Comparison of ENCODE assay signal across 16 mouse cellular contexts in genomic region chr1:152724286-152724685, GRCm38 (mm10). TPM values are rescaled to one million over a fixed set of nuclear protein-coding genes. Genes with fewer than 3 reads are reported as not detected.
DNase-seq lines count a peak whose midpoint lies in the region; ATAC-seq and TF ChIP-seq lines count a peak whose summit lies in the region.
"Had no signal": no experiment of that assay in that cellular context is flagged by ENCODE, and none has a peak within 500 bp of the region (broad histone marks: within the 10 kb centered on the region; RNA-seq: fewer than 3 reads in every experiment).

No protein-coding gene starts in this region.

- TF ChIP-seq POLR2A in CH12.LX (IDR thresholded peaks at IDR 0.05; ENCODE audit: low read depth, low read length) = no peak

- H3K4me1 ChIP-seq in liver, embryonic 14.5 days (replicated peaks; ENCODE audit: control insufficient read depth in 2 of 2, insufficient read depth in 2 of 2, low read length in 1 of 2) = peaks cover 0 to 3% of the 10 kb centered on the region in 2 experiments; a peak in 2 of 4 replicates
- no peaks in the 10 kb centered on the region; the same call in 1 of the 2 replicates for H3K4me1 ChIP-seq in liver, embryonic 11.5 days (replicated peaks; ENCODE audit: control insufficient read depth, insufficient read depth, low read length)
- peaks cover 0 to 17% of the 10 kb centered on the region in 2 experiments; a peak in 2 of 4 replicates for H3K4me1 ChIP-seq in CH12.LX (ENCODE audit: control insufficient read depth in 1 of 2, insufficient read depth in 2 of 2)
- H3K4me1 ChIP-seq: neural tube, embryonic 13.5 days had no signal

- DNase-seq in liver, embryonic 14.5 days (ENCODE audit: low read depth in 3 of 3, low spot score in 3 of 3) = peak in 2 of 3 experiments; percentile 13 to 36
- DNase-seq in liver, embryonic 11.5 days (ENCODE audit: low spot score) = no peak
- peak; percentile 30 for DNase-seq in CH12.LX (ENCODE audit: extremely low read depth)
- DNase-seq in NIH3T3 (ENCODE audit: low read depth) = peak; percentile 34
- no peak for DNase-seq in right cerebral cortex, postnatal 36 days (ENCODE audit: low spot score in 2 of 2)
- DNase-seq: adrenal gland, postnatal 14 days; heart, postnatal 14 days; kidney, adult 18-20 months had no signal

- H3K9me3 ChIP-seq in liver, embryonic 14.5 days (ENCODE audit: control insufficient read depth, low read length) = no peaks in the 10 kb centered on the region
- H3K9me3 ChIP-seq in liver, embryonic 11.5 days (ENCODE audit: control insufficient read depth, low read length) = no peaks in the 10 kb centered on the region
- H3K9me3 ChIP-seq in CH12.LX (replicated peaks; ENCODE audit: low read length) = no peaks in the 10 kb centered on the region
- H3K9me3 ChIP-seq: embryonic facial prominence, embryonic 13.5 days; neural tube, embryonic 13.5 days had no signal

- H3K9ac ChIP-seq in liver, embryonic 14.5 days (replicated peaks) = no peak overlapping the region
- H3K9ac ChIP-seq in liver, embryonic 11.5 days (ENCODE audit: low read depth, low read length) = no peak overlapping the region
- no peak overlapping the region for H3K9ac ChIP-seq in CH12.LX (ENCODE audit: insufficient read depth, low read depth)
- H3K9ac ChIP-seq: embryonic facial prominence, embryonic 13.5 days; neural tube, embryonic 13.5 days had no signal

- TF ChIP-seq RAD21 in CH12.LX (IDR thresholded peaks at IDR 0.05; ENCODE audit: low read depth, low read length) = peak; percentile 72

- no peak overlapping the region for H3K4me2 ChIP-seq in liver, embryonic 14.5 days (ENCODE audit: low read depth)
- H3K4me2 ChIP-seq in liver, embryonic 11.5 days = no peak overlapping the region
- no peak overlapping the region for H3K4me2 ChIP-seq in CH12.LX (ENCODE audit: insufficient read depth, low read depth, poor library complexity, severe bottlenecking)
- H3K4me2 ChIP-seq: embryonic facial prominence, embryonic 13.5 days; neural tube, embryonic 13.5 days had no signal

- peak; percentile 47; the same call in 1 of the 2 replicates for TF ChIP-seq CTCF in liver, embryonic 14.5 days (IDR thresholded peaks at IDR 0.05; ENCODE audit: low read depth)
- TF ChIP-seq CTCF in CH12.LX (conservative IDR thresholded peaks at IDR 0.05 in 1 of 2, IDR thresholded peaks at IDR 0.05 in 1 of 2; ENCODE audit: low read depth in 2 of 2, low read length in 2 of 2) = peak; percentile 30 to 73; a peak in 2 of 4 replicates

- H3K27me3 ChIP-seq in liver, embryonic 14.5 days (ENCODE audit: control insufficient read depth, insufficient read depth, low read length) = no peaks in the 10 kb centered on the region
- H3K27me3 ChIP-seq in liver, embryonic 11.5 days (replicated peaks; ENCODE audit: control insufficient read depth, insufficient read depth, low read length) = no peaks in the 10 kb centered on the region
- no peaks in the 10 kb centered on the region for H3K27me3 ChIP-seq in CH12.LX (replicated peaks)
- H3K27me3 ChIP-seq: embryonic facial prominence, embryonic 13.5 days; neural tube, embryonic 13.5 days had no signal

- no peak for ATAC-seq in liver, embryonic 14.5 days (ENCODE audit: insufficient read depth)
- ATAC-seq in liver, embryonic 11.5 days (replicated peaks; ENCODE audit: low FRiP score) = no peak
- ATAC-seq in megakaryocyte progenitor cell, adult 5-6 weeks (replicated peaks; ENCODE audit: poor library complexity) = peak; percentile 78
- ATAC-seq in inflammation-experienced regulatory T-cells, adult 6 months = no peak

- no peak for TF ChIP-seq EP300 in liver, embryonic 14.5 days (IDR thresholded peaks at IDR 0.05; ENCODE audit: low read depth)
- no peak for TF ChIP-seq EP300 in CH12.LX (IDR thresholded peaks at IDR 0.05; ENCODE audit: low read length)

- H3K27ac ChIP-seq in liver, embryonic 14.5 days = no peak overlapping the region
- H3K27ac ChIP-seq in liver, embryonic 11.5 days (ENCODE audit: low read depth, low read length) = no peak overlapping the region
- H3K27ac ChIP-seq in CH12.LX (ENCODE audit: insufficient read depth, low read depth) = no peak overlapping the region
- H3K27ac ChIP-seq: embryonic facial prominence, embryonic 13.5 days; neural tube, embryonic 13.5 days had no signal

- H3K36me3 ChIP-seq in liver, embryonic 14.5 days (replicated peaks; ENCODE audit: control insufficient read depth, insufficient read depth, low read depth) = no peaks in the 10 kb centered on the region
- H3K36me3 ChIP-seq in liver, embryonic 11.5 days (ENCODE audit: control insufficient read depth, insufficient read depth, low read length) = no peaks in the 10 kb centered on the region
- no peaks in the 10 kb centered on the region for H3K36me3 ChIP-seq in CH12.LX (replicated peaks in 1 of 2; ENCODE audit: control insufficient read depth in 1 of 2, insufficient read depth in 1 of 2, low read length in 1 of 2)
- H3K36me3 ChIP-seq: embryonic facial prominence, embryonic 13.5 days; neural tube, embryonic 13.5 days had no signal

- H3K4me3 ChIP-seq in liver, embryonic 14.5 days (ENCODE audit: insufficient read depth in 1 of 2, low read depth in 2 of 2, low read length in 2 of 2) = no peak overlapping the region
- H3K4me3 ChIP-seq in liver, embryonic 11.5 days (ENCODE audit: low read depth, low read length) = no peak overlapping the region
- H3K4me3 ChIP-seq in CH12.LX (replicated peaks in 1 of 3; ENCODE audit: low read depth in 2 of 3, low read length in 2 of 3, poor library complexity in 1 of 3) = no peak overlapping the region
- H3K4me3 ChIP-seq: embryonic facial prominence, embryonic 13.5 days; megakaryocyte, embryonic 14.5 days; neural tube, embryonic 13.5 days had no signal

- in situ Hi-C loops in CH12.LX (cut with MboI; ENCODE audit: low pct_ligation_motif_present, low pct_unique_long_range_greater_than_20kb, low sequenced_read_pairs) = no loop called here

- dilution Hi-C loops in CH12.LX (cut with MboI; ENCODE audit: extremely low pct_ligation_motif_present, extremely low pct_unique_long_range_greater_than_20kb, low sequenced_read_pairs) = no loop called here

- no peaks in the 10 kb centered on the region for H3K79me2 ChIP-seq in CH12.LX (replicated peaks; ENCODE audit: control insufficient read depth, extremely low read depth, insufficient read depth, poor library complexity, severe bottlenecking)

TF ChIP-seq in CH12.LX, 34 proteins besides CTCF, POLR2A, EP300 and RAD21:
- TF ChIP-seq ZNF384 (IDR thresholded peaks at IDR 0.05; ENCODE audit: low read depth, low read length) (peak; percentile 85), UBTF (IDR thresholded peaks at IDR 0.05; ENCODE audit: low read depth, low read length) (no peak), SMC3 (IDR thresholded peaks at IDR 0.05; ENCODE audit: low read depth, low read length) (peak; percentile 32; the same call in 1 of the 2 replicates), BHLHE40 (IDR thresholded peaks at IDR 0.05; ENCODE audit: low read depth, low read length) (peak; percentile 56; the same call in 1 of the 2 replicates), JUN (IDR thresholded peaks at IDR 0.05; ENCODE audit: insufficient read depth, low read depth, low read length) (no peak)
TF ChIP-seq in CH12.LX: peak in this region for 3.

RNA-seq across cellular contexts. Expression of gene Apobec4, which starts 26.1 kb away (rescaled TPM):
- not detected in 2 replicates for polyA plus RNA-seq in liver, embryonic 14.5 days (2012; rRNA removed)
- polyA plus RNA-seq in liver, embryonic 14.5 days (2014; fragmentation: Nextera tagmentation; extraction: Ambion mirVana) = not detected in 2 replicates
- polyA plus RNA-seq in liver, embryonic 11.5 days (2014; fragmentation: Nextera tagmentation; extraction: Ambion mirVana) = not detected in 2 replicates
- total RNA-seq in CH12.LX (2012; rRNA removed) (not detected in 2 replicates), CH12.LX (2014; rRNA removed) (not detected in 2 replicates)
- polyA plus RNA-seq in CH12.LX (2012; ENCODE audit: insufficient read length, low read depth) = not detected in 2 replicates
- total RNA-seq in megakaryocyte progenitor cell, adult 5-6 weeks (2015) = not detected in 2 replicates
- total RNA-seq in megakaryocyte progenitor cell, adult 5-6 weeks (2017) = not detected in 2 replicates
- polyA plus RNA-seq in inflammation-experienced regulatory T-cells, adult 6 months (2017; shearing (Covaris generic)) = not detected
- total RNA-seq: adrenal gland, postnatal 14 days; heart, postnatal 14 days; left cerebral cortex, postnatal 25 days had no signal
- polyA plus RNA-seq: embryonic facial prominence, embryonic 13.5 days; neural tube, embryonic 13.5 days; small intestine, adult 2 months; urinary bladder, adult 2 months had no signal

RNA-seq across cellular contexts. Expression of gene Rgl1, which starts 41.9 kb away (rescaled TPM):
- polyA plus RNA-seq in liver, embryonic 14.5 days (2012; rRNA removed) = 4.4 and 5.4 TPM in 2 replicates
- polyA plus RNA-seq in liver, embryonic 14.5 days (2014; fragmentation: Nextera tagmentation; extraction: Ambion mirVana) = 8.6 and 11.5 TPM in 2 replicates
- polyA plus RNA-seq in liver, embryonic 11.5 days (2014; fragmentation: Nextera tagmentation; extraction: Ambion mirVana) = 26.3 and 28.2 TPM in 2 replicates
- total RNA-seq in CH12.LX (2012; rRNA removed) (0.25 and 0.42 TPM in 2 replicates), CH12.LX (2014; rRNA removed) (0.68 and 0.74 TPM in 2 replicates)
- polyA plus RNA-seq in CH12.LX (2012; ENCODE audit: insufficient read length, low read depth) = 1.7 and 1.8 TPM in 2 replicates
- total RNA-seq in megakaryocyte progenitor cell, adult 5-6 weeks (2015) = 1.3 and 1.6 TPM in 2 replicates
- 1.4 and 2.7 TPM in 2 replicates for total RNA-seq in megakaryocyte progenitor cell, adult 5-6 weeks (2017)
- polyA plus RNA-seq in inflammation-experienced regulatory T-cells, adult 6 months (2017; shearing (Covaris generic)) = under 1 TPM in 2 of 3 experiments, not detected in 1; 0.74 to 0.94 TPM

RNA-seq across cellular contexts. Expression of gene Arpc5, which starts 42.1 kb away (rescaled TPM):
- polyA plus RNA-seq in liver, embryonic 14.5 days (2012; rRNA removed) = 31.3 and 71.2 TPM in 2 replicates
- polyA plus RNA-seq in liver, embryonic 14.5 days (2014; fragmentation: Nextera tagmentation; extraction: Ambion mirVana) = 156 and 162 TPM in 2 replicates
- 260 and 281 TPM in 2 replicates for polyA plus RNA-seq in liver, embryonic 11.5 days (2014; fragmentation: Nextera tagmentation; extraction: Ambion mirVana)
- total RNA-seq in CH12.LX (2012; rRNA removed) (125 and 128 TPM in 2 replicates), CH12.LX (2014; rRNA removed) (399 and 408 TPM in 2 replicates)
- 232 and 260 TPM in 2 replicates for polyA plus RNA-seq in CH12.LX (2012; ENCODE audit: insufficient read length, low read depth)
- 264 and 298 TPM in 2 replicates for total RNA-seq in megakaryocyte progenitor cell, adult 5-6 weeks (2015)
- total RNA-seq in megakaryocyte progenitor cell, adult 5-6 weeks (2017) = 127 and 137 TPM in 2 replicates
- 100 to 1,000 TPM; 480 to 854 (median 552) TPM for polyA plus RNA-seq in inflammation-experienced regulatory T-cells, adult 6 months (2017; shearing (Covaris generic))

Comparison
In these comparisons a context has a peak if more than half of its experiments do, and no peak if none do; other contexts are left out.
1. DNase-seq: peak in liver, embryonic 14.5 days (2 of 3), CH12.LX (single experiment) and NIH3T3 (single experiment); none in liver, embryonic 11.5 days (single experiment) and right cerebral cortex, postnatal 36 days (0 of 2).